ENCODE assay signal across 13 mouse cellular contexts in genomic region chr4:111077810-111078209, GRCm38 (mm10).
"Had no signal": no experiment of that assay in that cellular context is flagged by ENCODE, and none has a peak within 500 bp of the region (broad histone marks: within the 10 kb centered on the region; RNA-seq: fewer than 3 reads in every experiment).

No protein-coding gene starts in this region.

- H3K9ac ChIP-seq: kidney, embryonic 15.5 days; liver, embryonic 13.5 days had no signal

- H3K9me3 ChIP-seq: kidney, embryonic 15.5 days; liver, embryonic 13.5 days had no signal

- H3K4me2 ChIP-seq: kidney, embryonic 15.5 days; liver, embryonic 13.5 days; midbrain, embryonic 11.5 days had no signal

- H3K4me1 ChIP-seq: kidney, embryonic 15.5 days; liver, embryonic 13.5 days; megakaryocyte, embryonic 14.5 days had no signal

- H3K27ac ChIP-seq: kidney, embryonic 15.5 days; liver, embryonic 13.5 days had no signal

- H3K4me3 ChIP-seq: kidney, embryonic 15.5 days; liver, embryonic 13.5 days; megakaryocyte, embryonic 14.5 days had no signal

- ATAC-seq: lung, postnatal 0 days had no signal

- DNase-seq: kidney, adult 11 months; kidney, adult 8-10 months; kidney, postnatal 10 days; kidney, postnatal 36 days; left cerebral cortex, postnatal 4 days; liver, embryonic 13.5 days; lung, adult 2 months; thymus, adult 18-20 months; thymus, postnatal 36 days had no signal

- H3K27me3 ChIP-seq: kidney, embryonic 15.5 days; liver, embryonic 13.5 days; megakaryocyte, embryonic 14.5 days had no signal

- H3K36me3 ChIP-seq: kidney, embryonic 15.5 days; liver, embryonic 13.5 days had no signal
